Mouse (Mus musculus) embryonic facial prominence, embryonic 12.5 days (tissue): ENCODE data around the gene Cxcr5. TPM values are rescaled to one million over a fixed set of nuclear protein-coding genes. Genes with fewer than 3 reads are reported as not detected.
"Not testable (repeated sequence)": the region's sequence is repeated elsewhere in the genome, so short reads cannot be mapped to it uniquely, and the experiment has no call there.

Experiments
- ATAC-seq: fragments of 200-750 bp; cut with Nextera tagmentation; 2 replicates; pipeline ENCODE4 v1.8.0; 2017; ENCODE audit not compliant: insufficient number of reproducible peaks, insufficient read depth, low FRiP score, low TSS enrichment
- H3K27ac ChIP-seq: fragments of 300-500 bp; sonication (generic); 2 replicates; pipeline ENCODE4 v1.5.1; 2016; ENCODE audit warnings: mild to moderate bottlenecking
- H3K27me3 ChIP-seq: fragments of 300-500 bp; sonication (generic); 2 replicates; pipeline ENCODE4 v1.6.1; 2016; ENCODE audit warnings: mild to moderate bottlenecking, moderate library complexity
- H3K36me3 ChIP-seq: fragments of 300-500 bp; sonication (generic); 2 replicates; pipeline ENCODE4 v1.6.1; 2016; ENCODE audit warnings: mild to moderate bottlenecking
- H3K4me1 ChIP-seq: fragments of 300-500 bp; sonication (generic); 2 replicates; pipeline ENCODE4 v1.6.1; 2016
- H3K4me2 ChIP-seq: fragments of 300-500 bp; sonication (generic); replicated peaks from 2 replicates; pipeline ENCODE4 v1.6.1; 2016; ENCODE audit warnings: mild to moderate bottlenecking, moderate library complexity
- H3K4me3 ChIP-seq: fragments of 300-500 bp; sonication (generic); 2 replicates; pipeline ENCODE4 v1.5.1; 2016; ENCODE audit warnings: mild to moderate bottlenecking
- H3K9ac ChIP-seq: fragments of 300-500 bp; sonication (generic); 2 replicates; pipeline ENCODE4 v1.6.1; 2016; ENCODE audit warnings: mild to moderate bottlenecking, moderate library complexity
- H3K9me3 ChIP-seq: fragments of 300-500 bp; sonication (generic); 2 replicates; pipeline ENCODE4 v1.6.1; 2016; ENCODE audit warnings: mild to moderate bottlenecking, moderate library complexity
- WGBS: fragments of 180-500 bp; shearing (Covaris S2); methylation state at CpG from one replicate; pipeline ENCODE4 v1.1.7; 2016; 5-methylcytosine and 5-hydroxymethylcytosine counted together
- polyA plus RNA-seq: library from polyadenylated mRNA; unstranded; fragments of >200 nt; fragmentation: Nextera tagmentation; extraction: Ambion mirVana; gene quantifications from 2 replicates; pipeline ENCODE4 v1.2.1, GENCODE M21; 2016

The Cxcr5 gene
- polyA plus RNA-seq, 1 experiment from 2014 or later: 0.08 TPM

- Histone ChIP-seq H3K36me3 (no peaks in the 10 kb centered on the region), H3K27ac (no peak overlapping the region)
- 67% methylated on average over 8 of the region's 8 CpGs for WGBS
These were observed 25.1 kb upstream of the Cxcr5 start for GRCm38 (mm10) chr9:44586640-44587261.

GRCm38 (mm10) chr9:44582390-44582789, 20.7 kb upstream of the Cxcr5 start:
- Histone ChIP-seq H3K9ac (no peak overlapping the region), H3K9me3 (no peaks in the 10 kb centered on the region), H3K27ac (no peak overlapping the region), H3K36me3 (no peaks in the 10 kb centered on the region), H3K4me3 (no peak overlapping the region), H3K4me2 (no peak overlapping the region), H3K4me1 (peaks cover 3% of the 10 kb centered on the region; the same call in 1 of the 2 replicates), H3K27me3 (no peaks in the 10 kb centered on the region)
- 84% methylated on average over 16 of the region's 16 CpGs for WGBS
- ATAC-seq: no peak

More at GRCm38 (mm10) chr9:44586640-44587261, 25.1 kb upstream of the Cxcr5 start:
- no peaks in the 10 kb centered on the region for H3K27me3 ChIP-seq
- no peak overlapping the region for H3K9ac ChIP-seq
- H3K9me3 ChIP-seq: no peaks in the 10 kb centered on the region
- no peak for ATAC-seq
- no peak overlapping the region for H3K4me2 ChIP-seq
- H3K4me1 ChIP-seq: no peaks in the 10 kb centered on the region
- no peak overlapping the region for H3K4me3 ChIP-seq

- no peak for ATAC-seq
These were observed 19.7 kb upstream of the Cxcr5 start for GRCm38 (mm10) chr9:44581423-44581822.

GRCm38 (mm10) chr9:44580085-44580484, 18.4 kb upstream of the Cxcr5 start:
- 87% methylated on average over 5 of the region's 5 CpGs for WGBS
- no peak overlapping the region for H3K9ac ChIP-seq
- no peak overlapping the region for H3K4me2 ChIP-seq
- H3K4me3 ChIP-seq: no peak overlapping the region
- no peak overlapping the region for H3K27ac ChIP-seq
- H3K4me1 ChIP-seq: peaks cover 3% of the 10 kb centered on the region; the same call in 1 of the 2 replicates
- H3K9me3 ChIP-seq: no peaks in the 10 kb centered on the region
- H3K36me3 ChIP-seq: no peaks in the 10 kb centered on the region
- ATAC-seq: no peak
- no peaks in the 10 kb centered on the region for H3K27me3 ChIP-seq

More at GRCm38 (mm10) chr9:44581423-44581822, 19.7 kb upstream of the Cxcr5 start:
- Histone ChIP-seq H3K4me3 (no peak overlapping the region), H3K27ac (no peak overlapping the region), H3K9me3 (no peaks in the 10 kb centered on the region), H3K27me3 (no peaks in the 10 kb centered on the region), H3K4me2 (no peak overlapping the region), H3K9ac (no peak overlapping the region), H3K36me3 (no peaks in the 10 kb centered on the region), H3K4me1 (peaks cover 3% of the 10 kb centered on the region; the same call in 1 of the 2 replicates)
- 45% methylated on average over 3 of the region's 3 CpGs for whole genome bisulfite sequencing

DNA sequence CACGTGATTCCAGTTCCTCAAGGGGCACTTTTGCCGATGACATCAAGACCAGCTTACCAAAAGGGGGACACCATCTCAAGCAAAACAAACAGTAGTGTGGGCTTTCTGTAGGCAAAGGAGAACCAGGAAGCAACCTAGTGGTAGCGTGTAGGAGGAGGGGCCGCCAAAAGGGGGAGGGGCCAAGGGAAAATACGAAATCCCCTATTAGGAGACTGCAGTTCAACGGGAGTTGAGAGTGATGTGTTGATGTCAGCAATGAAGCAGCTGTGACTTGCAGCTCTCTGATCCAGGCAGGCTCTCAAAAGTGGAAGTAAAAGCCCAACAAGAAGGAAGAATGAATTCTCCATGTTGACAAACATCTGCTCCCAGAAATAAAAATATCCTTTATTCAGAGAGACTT, 17.7 kb upstream of the Cxcr5 start:
- no peaks in the 10 kb centered on the region for H3K36me3 ChIP-seq
- ATAC-seq: no peak
- 38% methylated on average over 6 of the region's 6 CpGs for WGBS

GRCm38 (mm10) chr9:44576046-44576445, 14.4 kb upstream of the Cxcr5 start:
- H3K27me3 ChIP-seq, H3K4me1 ChIP-seq, H3K4me2 ChIP-seq, H3K27ac ChIP-seq, H3K9ac ChIP-seq, ATAC-seq, H3K9me3 ChIP-seq, H3K4me3 ChIP-seq, H3K36me3 ChIP-seq: not testable (repeated sequence)
- WGBS: 88% methylated on average over 7 of the region's 7 CpGs

More for the DNA sequence above, 17.7 kb upstream of the Cxcr5 start:
- no peaks in the 10 kb centered on the region for H3K27me3 ChIP-seq
- H3K9me3 ChIP-seq: no peaks in the 10 kb centered on the region
- no peak overlapping the region for H3K4me2 ChIP-seq
- no peak overlapping the region for H3K27ac ChIP-seq
- H3K4me3 ChIP-seq: no peak overlapping the region
- peaks cover 3% of the 10 kb centered on the region; the same call in 1 of the 2 replicates for H3K4me1 ChIP-seq
- H3K9ac ChIP-seq: no peak overlapping the region

- Histone ChIP-seq H3K27me3 (no peaks in the 10 kb centered on the region), H3K4me3 (no peak overlapping the region), H3K36me3 (no peaks in the 10 kb centered on the region), H3K27ac (no peak overlapping the region), H3K9ac (no peak overlapping the region), H3K4me1 (no peaks in the 10 kb centered on the region), H3K4me2 (no peak overlapping the region), H3K9me3 (no peaks in the 10 kb centered on the region)
- no peak for ATAC-seq
- WGBS: 88% methylated on average over 2 of the region's 2 CpGs
These were observed 13.4 kb upstream of the Cxcr5 start for GRCm38 (mm10) chr9:44575095-44575494.

DNA sequence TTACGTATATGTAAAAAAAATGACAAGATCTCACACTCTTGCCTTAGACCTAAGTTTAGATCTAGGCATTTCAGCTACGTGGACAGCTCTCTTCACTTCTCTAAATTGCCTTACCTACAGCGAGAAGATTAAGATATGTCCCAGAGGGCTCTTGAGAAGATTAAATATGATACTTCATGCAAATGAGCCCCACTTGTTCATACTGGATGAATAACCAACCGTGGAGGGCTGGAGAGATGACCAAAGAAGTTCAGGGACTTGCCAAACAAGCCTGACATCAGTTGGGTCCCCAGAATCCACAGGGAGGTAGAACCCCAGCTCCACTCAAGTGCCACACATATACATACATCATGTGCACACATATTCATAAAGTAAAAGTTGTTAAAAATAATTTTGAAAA, 11.6 kb upstream of the Cxcr5 start:
- Histone ChIP-seq H3K9ac (no peak overlapping the region), H3K36me3 (no peaks in the 10 kb centered on the region), H3K27me3 (no peaks in the 10 kb centered on the region), H3K9me3 (no peaks in the 10 kb centered on the region), H3K4me2 (no peak overlapping the region), H3K4me1 (no peaks in the 10 kb centered on the region), H3K4me3 (no peak overlapping the region), H3K27ac (no peak overlapping the region)
- no peak for ATAC-seq
- 75% methylated on average over 4 of the region's 4 CpGs for WGBS

GRCm38 (mm10) chr9:44570939-44571382, 9.3 kb upstream of the Cxcr5 start:
- Histone ChIP-seq H3K27ac (no peak overlapping the region), H3K4me2 (no peak overlapping the region), H3K4me3 (no peak overlapping the region), H3K27me3 (no peaks in the 10 kb centered on the region), H3K9ac (no peak overlapping the region), H3K4me1 (no peaks in the 10 kb centered on the region), H3K36me3 (no peaks in the 10 kb centered on the region), H3K9me3 (no peaks in the 10 kb centered on the region)
- 82% methylated on average over 12 of the region's 12 CpGs for WGBS
- ATAC-seq: no peak

DNA sequence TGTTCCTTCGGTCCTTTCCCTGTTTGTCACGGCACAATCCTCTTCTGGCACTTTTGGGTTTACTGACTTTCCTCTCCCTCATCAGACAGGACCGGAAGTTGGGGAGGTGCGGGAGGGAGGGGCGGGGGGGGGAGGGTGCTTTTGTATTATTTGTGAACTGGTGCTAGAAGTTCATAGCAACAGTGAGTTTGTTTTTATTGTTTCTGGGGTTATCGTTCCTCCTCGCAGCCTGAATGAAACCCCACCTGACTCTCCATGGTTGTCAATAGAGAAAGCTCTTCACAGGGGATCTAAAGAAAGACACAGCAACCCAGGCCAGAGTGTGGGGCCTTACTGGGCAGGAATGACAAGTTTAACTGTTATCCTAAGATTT, 6.4 kb upstream of the Cxcr5 start:
- H3K9me3 ChIP-seq: no peaks in the 10 kb centered on the region
- no peaks in the 10 kb centered on the region for H3K27me3 ChIP-seq
- 49% methylated on average over 7 of the region's 7 CpGs for WGBS
- no peak overlapping the region for H3K27ac ChIP-seq
- no peaks in the 10 kb centered on the region for H3K36me3 ChIP-seq
- no peak overlapping the region for H3K4me3 ChIP-seq
- H3K4me2 ChIP-seq: no peak overlapping the region
- no peak overlapping the region for H3K9ac ChIP-seq
- ATAC-seq: no peak
- H3K4me1 ChIP-seq: no peaks in the 10 kb centered on the region

DNA sequence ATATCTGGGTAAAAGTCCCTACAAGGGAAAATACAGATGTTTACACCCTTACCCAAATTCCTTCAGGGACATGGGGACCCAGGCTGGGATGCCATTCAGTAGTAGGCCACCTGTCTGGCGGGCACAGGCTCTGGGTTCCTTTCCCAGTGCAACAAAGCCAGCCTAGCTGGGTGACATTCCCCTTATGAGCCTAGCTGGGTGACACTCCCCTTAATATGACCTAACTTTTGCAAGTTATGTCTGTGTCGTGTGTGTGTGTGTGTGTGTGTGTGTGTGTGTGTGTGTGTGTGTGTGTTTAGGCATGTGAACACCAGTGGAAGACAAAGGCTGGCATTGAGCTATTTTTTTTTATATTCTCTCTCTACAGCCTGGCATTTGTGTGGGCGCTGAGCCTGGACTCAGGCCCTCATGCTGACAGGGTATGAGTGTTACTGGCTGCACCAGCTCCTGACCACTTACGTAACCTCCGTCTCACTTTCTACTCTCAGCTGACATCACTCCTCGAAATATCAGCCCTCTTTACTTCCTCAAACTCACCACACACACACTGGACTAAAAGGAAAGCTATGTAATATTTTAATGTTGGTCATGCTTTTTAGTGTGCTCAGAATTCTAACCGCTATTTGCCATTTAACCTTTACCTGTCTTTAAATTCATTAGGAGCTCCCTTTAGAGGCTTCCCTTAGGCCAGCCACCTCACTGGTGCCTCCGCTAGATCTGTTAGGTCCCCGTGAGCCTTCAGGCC, 5.8 kb upstream of the Cxcr5 start:
- no peaks in the 10 kb centered on the region for H3K36me3 ChIP-seq
- no peaks in the 10 kb centered on the region for H3K27me3 ChIP-seq
- no peak overlapping the region for H3K27ac ChIP-seq
- no peak for ATAC-seq
- WGBS: 71% methylated on average over 9 of the region's 9 CpGs
- H3K9me3 ChIP-seq: no peaks in the 10 kb centered on the region
- no peaks in the 10 kb centered on the region for H3K4me1 ChIP-seq
- H3K4me3 ChIP-seq: no peak overlapping the region
- no peak overlapping the region for H3K4me2 ChIP-seq
- no peak overlapping the region for H3K9ac ChIP-seq

GRCm38 (mm10) chr9:44565367-44565766, 3.7 kb upstream of the Cxcr5 start:
- Histone ChIP-seq H3K27me3 (no peaks in the 10 kb centered on the region), H3K9me3 (no peaks in the 10 kb centered on the region), H3K4me3 (no peak overlapping the region), H3K4me2 (no peak overlapping the region), H3K4me1 (no peaks in the 10 kb centered on the region), H3K9ac (no peak overlapping the region), H3K27ac (no peak overlapping the region), H3K36me3 (no peaks in the 10 kb centered on the region)
- WGBS: 43% methylated on average over 6 of the region's 6 CpGs
- no peak for ATAC-seq
